Mouse (Mus musculus) frontal cortex, adult (tissue): ENCODE data around the gene Prl8a9.

Experiments
- ATAC-seq: cut with Nextera tagmentation; 2 replicates; pipeline ENCODE4 v1.9.2; 2017; ENCODE audit warnings: mild to moderate bottlenecking, moderate library complexity, mixed read lengths; ENCODE audit not compliant: low TSS enrichment

The Prl8a9 gene

GRCm38 (mm10) chr13:27564506-27564905 is at the start of gene Prl8a9:
Gene Prl8a9, minus strand, starts transcription at chr13:27564606.
- no peak for ATAC-seq

- no peak for ATAC-seq
These were observed 46.1 kb upstream of the Prl8a9 start, which contains the start of gene Prl7b1 for GRCm38 (mm10) chr13:27610482-27610881. Gene Prl7b1, minus strand, starts transcription at chr13:27610582.

GRCm38 (mm10) chr13:27582071-27582470 is 17.7 kb upstream of the Prl8a9 start, which contains the start of gene Prl8a1:
Gene Prl8a1, minus strand, starts transcription at chr13:27582171.
- no peak for ATAC-seq

GRCm38 (mm10) chr13:27553336-27553735 is 11.1 kb downstream of the Prl8a9 start:
- no peak for ATAC-seq

- no peak for ATAC-seq
These were observed 41.2 kb downstream of the Prl8a9 start for GRCm38 (mm10) chr13:27523156-27523555.

GRCm38 (mm10) chr13:27513117-27513516 is 51.3 kb downstream of the Prl8a9 start, which contains the start of gene Prl8a8:
Gene Prl8a8, minus strand, starts transcription at chr13:27513217.
- no peak for ATAC-seq
